In the genomic region with DNA sequence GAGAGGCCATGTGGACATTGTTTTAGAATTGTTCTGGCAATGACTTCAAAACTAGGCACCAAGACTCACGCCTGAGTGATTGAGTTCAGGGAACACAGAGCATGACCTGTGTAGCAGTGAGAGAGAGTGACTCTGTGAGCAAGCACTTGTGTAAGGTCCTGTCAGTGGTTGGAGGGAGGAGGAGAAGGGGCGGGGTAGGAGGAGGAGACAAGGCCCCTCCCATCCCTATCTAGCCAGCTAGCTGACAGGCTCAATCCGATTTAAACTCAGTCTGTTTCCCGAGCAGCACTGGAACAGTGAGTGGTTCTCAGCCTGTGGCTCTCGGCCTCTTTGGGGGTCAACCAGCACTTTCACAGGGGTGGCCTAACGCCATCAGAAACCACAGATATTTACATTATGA, we compare ENCODE assay signal across 9 mouse cellular contexts. TPM values are rescaled to one million over a fixed set of nuclear protein-coding genes. Genes with fewer than 3 reads are reported as not detected.
DNase-seq lines count a peak whose midpoint lies in the region; ATAC-seq and TF ChIP-seq lines count a peak whose summit lies in the region.
"Had no signal": no experiment of that assay in that cellular context is flagged by ENCODE, and none has a peak within 500 bp of the region (broad histone marks: within the 10 kb centered on the region; RNA-seq: fewer than 3 reads in every experiment).

No protein-coding gene starts in this region.

- TF ChIP-seq CTCF in kidney, postnatal 0 days (IDR thresholded peaks at IDR 0.05; ENCODE audit: low read depth) = no peak

- WGBS in heart, embryonic 10.5 days = 10% methylated on average over 6 of the region's 6 CpGs
- WGBS in kidney, postnatal 0 days = 30% methylated on average over 6 of the region's 6 CpGs

- H3K4me2 ChIP-seq in kidney, postnatal 0 days (ENCODE audit: low read length) = no peak overlapping the region
- H3K4me2 ChIP-seq: limb, embryonic 15.5 days had no signal

- H3K4me3 ChIP-seq in heart, embryonic 10.5 days = no peak overlapping the region
- H3K4me3 ChIP-seq in kidney, postnatal 0 days (replicated peaks; ENCODE audit: low read depth, low read length) = no peak overlapping the region
- H3K4me3 ChIP-seq: limb, embryonic 15.5 days had no signal

- no peak overlapping the region for H3K27ac ChIP-seq in heart, embryonic 10.5 days
- H3K27ac ChIP-seq in kidney, postnatal 0 days = no peak overlapping the region
- H3K27ac ChIP-seq: limb, embryonic 15.5 days had no signal

- H3K36me3 ChIP-seq in heart, embryonic 10.5 days = peaks cover 29% of the 10 kb centered on the region
- peaks cover 11% of the 10 kb centered on the region; the same call in 1 of the 2 replicates for H3K36me3 ChIP-seq in kidney, postnatal 0 days (ENCODE audit: insufficient read depth, low read length)

- H3K9me3 ChIP-seq in heart, embryonic 10.5 days = no peaks in the 10 kb centered on the region
- no peaks in the 10 kb centered on the region for H3K9me3 ChIP-seq in kidney, postnatal 0 days (replicated peaks; ENCODE audit: low read length)
- H3K9me3 ChIP-seq: limb, embryonic 15.5 days had no signal

- H3K4me1 ChIP-seq in heart, embryonic 10.5 days = peaks cover 16% of the 10 kb centered on the region
- no peaks in the 10 kb centered on the region for H3K4me1 ChIP-seq in kidney, postnatal 0 days (replicated peaks; ENCODE audit: insufficient read depth, low read length)

- no peak for DNase-seq in frontal cortex, adult 2 months (ENCODE audit: extremely low spot score in 1 of 2, low spot score in 1 of 2)
- peak; percentile 81 for DNase-seq in adrenal gland, postnatal 14 days
- peak; percentile 91 for DNase-seq in heart, embryonic 10.5 days (ENCODE audit: low spot score)
- DNase-seq in kidney, postnatal 0 days (ENCODE audit: low spot score) = peak; percentile 73
- no peak for DNase-seq in cerebellum, adult 18-20 months
- no peak for DNase-seq in thymus, postnatal 14 days

- no peak overlapping the region for H3K9ac ChIP-seq in kidney, postnatal 0 days (ENCODE audit: low read depth, low read length)
- H3K9ac ChIP-seq: limb, embryonic 15.5 days had no signal

- peak; percentile 38; the same call in 1 of the 2 replicates for ATAC-seq in frontal cortex, adult (ENCODE audit: low TSS enrichment)
- ATAC-seq in kidney, postnatal 0 days (replicated peaks; ENCODE audit: low FRiP score, low read depth) = peak; percentile 96
- ATAC-seq in megakaryocyte-erythroid progenitor cell, adult 5-6 weeks (replicated peaks; ENCODE audit: low FRiP score, low TSS enrichment, poor library complexity, severe bottlenecking) = peak; percentile 99

- no peaks in the 10 kb centered on the region for H3K27me3 ChIP-seq in heart, embryonic 10.5 days (ENCODE audit: insufficient read depth, poor library complexity, severe bottlenecking)
- H3K27me3 ChIP-seq in kidney, postnatal 0 days (ENCODE audit: insufficient read depth, low read length) = no peaks in the 10 kb centered on the region
- H3K27me3 ChIP-seq: limb, embryonic 15.5 days had no signal

RNA-seq across cellular contexts. Expression of a gene that starts 15.9 kb away (rescaled TPM):
- 12.9 and 13.2 TPM in 2 replicates for polyA plus RNA-seq in frontal cortex, adult 2 months (2012; rRNA removed)
- total RNA-seq in adrenal gland, postnatal 14 days (2021) = 21.1 and 22.5 TPM in 2 replicates
- polyA plus RNA-seq in heart, embryonic 10.5 days (2016; fragmentation: Nextera tagmentation; extraction: Ambion mirVana) = 16.1 and 16.9 TPM in 2 replicates
- 11.3 and 14.8 TPM in 2 replicates for polyA plus RNA-seq in kidney, postnatal 0 days (2015; fragmentation: Nextera tagmentation; extraction: Ambion mirVana)
- 38.3 and 50.7 TPM in 2 replicates for total RNA-seq in megakaryocyte-erythroid progenitor cell, adult 5-6 weeks (2014; fragmentation: Nextera tagmentation)
- 35.2 and 44.4 TPM in 2 replicates for total RNA-seq in megakaryocyte-erythroid progenitor cell, adult 5-6 weeks (2017)

RNA-seq across cellular contexts. Expression of a gene that starts 32.7 kb away (rescaled TPM):
- 34.5 and 36.8 TPM in 2 replicates for polyA plus RNA-seq in frontal cortex, adult 2 months (2012; rRNA removed)
- total RNA-seq in adrenal gland, postnatal 14 days (2021) = 36.4 and 38.7 TPM in 2 replicates
- polyA plus RNA-seq in heart, embryonic 10.5 days (2016; fragmentation: Nextera tagmentation; extraction: Ambion mirVana) = 25.8 and 39.3 TPM in 2 replicates
- polyA plus RNA-seq in kidney, postnatal 0 days (2015; fragmentation: Nextera tagmentation; extraction: Ambion mirVana) = 35.1 and 39.2 TPM in 2 replicates
- 32.1 and 62.2 TPM in 2 replicates for total RNA-seq in megakaryocyte-erythroid progenitor cell, adult 5-6 weeks (2014; fragmentation: Nextera tagmentation)
- total RNA-seq in megakaryocyte-erythroid progenitor cell, adult 5-6 weeks (2017) = 15.5 and 30.5 TPM in 2 replicates

RNA-seq across cellular contexts. Expression of a gene that starts 33.2 kb away (rescaled TPM):
- polyA plus RNA-seq in frontal cortex, adult 2 months (2012; rRNA removed) = 91.4 and 98.1 TPM in 2 replicates
- total RNA-seq in adrenal gland, postnatal 14 days (2021) = 44.6 and 50.1 TPM in 2 replicates
- polyA plus RNA-seq in heart, embryonic 10.5 days (2016; fragmentation: Nextera tagmentation; extraction: Ambion mirVana) = 45.0 and 58.0 TPM in 2 replicates
- 65.1 and 80.9 TPM in 2 replicates for polyA plus RNA-seq in kidney, postnatal 0 days (2015; fragmentation: Nextera tagmentation; extraction: Ambion mirVana)
- 11.8 and 14.4 TPM in 2 replicates for total RNA-seq in megakaryocyte-erythroid progenitor cell, adult 5-6 weeks (2014; fragmentation: Nextera tagmentation)
- total RNA-seq in megakaryocyte-erythroid progenitor cell, adult 5-6 weeks (2017) = 1.5 and 4.2 TPM in 2 replicates

RNA-seq across cellular contexts. Expression of a gene that starts 44.2 kb away (rescaled TPM):
- polyA plus RNA-seq in frontal cortex, adult 2 months (2012; rRNA removed) = 48.7 and 52.5 TPM in 2 replicates
- total RNA-seq in adrenal gland, postnatal 14 days (2021) = 3.6 and 4.1 TPM in 2 replicates
- polyA plus RNA-seq in heart, embryonic 10.5 days (2016; fragmentation: Nextera tagmentation; extraction: Ambion mirVana) = 0.09 and 0.11 TPM in 2 replicates
- 0.34 and 0.36 TPM in 2 replicates for polyA plus RNA-seq in kidney, postnatal 0 days (2015; fragmentation: Nextera tagmentation; extraction: Ambion mirVana)
- total RNA-seq in megakaryocyte-erythroid progenitor cell, adult 5-6 weeks (2014; fragmentation: Nextera tagmentation) = not detected in 2 replicates
- total RNA-seq in megakaryocyte-erythroid progenitor cell, adult 5-6 weeks (2017) = 0.19 TPM in 1 of 2 replicates, not detected in the other

Comparison
In these comparisons a context has a peak if more than half of its experiments do, and no peak if none do; other contexts are left out.
1. ATAC-seq: peak in every context shown above with its lines; median percentile 99 in megakaryocyte-erythroid progenitor cell, adult 5-6 weeks; 96 in kidney, postnatal 0 days; 38 in frontal cortex, adult.
2. DNase-seq: peak in adrenal gland, postnatal 14 days (single experiment), heart, embryonic 10.5 days (single experiment) and kidney, postnatal 0 days (single experiment); none in frontal cortex, adult 2 months (0 of 2), cerebellum, adult 18-20 months (0 of 2) and thymus, postnatal 14 days (single experiment).